Mouse (Mus musculus): ENCODE measurements around the gene Csde1. TPM values are rescaled to one million over a fixed set of nuclear protein-coding genes. Genes with fewer than 3 reads are reported as not detected.
A peak's percentile ranks its signal among the peaks of the same experiment; 100 is the strongest.

Csde1 gene
- polyA plus RNA-seq, 1 experiment from 2014 or later, result 456 TPM

DNA sequence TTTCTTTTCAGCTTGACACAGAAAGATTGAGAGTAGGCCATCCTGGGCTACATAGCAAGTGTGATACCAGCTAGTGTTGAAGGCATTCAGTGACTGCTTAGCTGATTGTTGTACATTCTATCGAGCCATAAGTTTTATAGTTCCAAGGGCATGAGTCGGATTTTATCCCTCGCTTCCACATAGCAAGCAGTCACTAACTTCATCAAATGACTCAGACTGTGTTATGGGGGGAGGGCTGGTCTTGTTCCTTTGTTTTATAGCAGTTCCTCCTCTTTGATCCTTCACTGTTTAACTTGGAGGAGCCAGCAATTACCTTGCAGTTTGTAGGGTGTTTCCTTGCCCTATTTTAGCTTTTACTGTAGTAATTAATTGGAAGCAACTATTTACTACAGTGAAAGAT lies 22.6 kb upstream of the Csde1 start:
- 62% methylated on average over 3 of the region's 3 CpGs for WGBS

DNA sequence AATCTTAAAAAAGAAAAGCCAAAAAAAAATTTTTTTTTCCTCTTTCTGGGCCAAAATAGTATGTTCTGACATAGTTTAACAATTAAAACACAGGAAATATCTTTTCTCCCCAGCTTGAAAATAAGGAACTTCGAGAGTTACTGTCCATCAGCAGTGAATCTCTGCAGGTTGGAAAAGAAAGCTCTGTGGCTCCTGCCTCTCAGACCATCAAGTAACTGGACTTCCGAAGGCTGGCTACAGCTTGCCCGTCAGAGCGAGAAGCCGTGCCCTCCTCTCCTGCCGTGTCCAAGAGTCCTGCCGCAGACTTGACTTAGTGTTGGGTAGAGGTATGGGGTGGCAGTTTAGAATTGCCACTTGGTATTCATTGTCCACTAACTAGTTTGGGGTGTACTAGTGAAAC lies 18.6 kb upstream of the Csde1 start:
- no peak for ATAC-seq (ENCODE audit: insufficient number of reproducible peaks, insufficient read depth, low FRiP score, low TSS enrichment, low read depth)
- H3K36me3 ChIP-seq, result peaks cover 67% of the 10 kb centered on the region
- WGBS, result 97% methylated on average over 7 of the region's 7 CpGs

More for the DNA sequence above, 22.6 kb upstream of the Csde1 start:
- peaks cover 44% of the 10 kb centered on the region for H3K36me3 ChIP-seq
- H3K4me1 ChIP-seq (replicated peaks), result peaks cover 14% of the 10 kb centered on the region
- H3K9ac ChIP-seq (replicated peaks), result no peak overlapping the region
- H3K27ac ChIP-seq, result no peak overlapping the region
- ATAC-seq (ENCODE audit: insufficient number of reproducible peaks, insufficient read depth, low FRiP score, low TSS enrichment, low read depth), result no peak
- H3K9me3 ChIP-seq, result 0 out of 2 replicates have a peak, but pooled peaks cover 4% of the 10 kb centered on the region
- H3K4me3 ChIP-seq (replicated peaks), result no peak overlapping the region
- no peak overlapping the region for H3K4me2 ChIP-seq
- no peaks in the 10 kb centered on the region; the same call in 1 of the 2 replicates for H3K27me3 ChIP-seq

DNA sequence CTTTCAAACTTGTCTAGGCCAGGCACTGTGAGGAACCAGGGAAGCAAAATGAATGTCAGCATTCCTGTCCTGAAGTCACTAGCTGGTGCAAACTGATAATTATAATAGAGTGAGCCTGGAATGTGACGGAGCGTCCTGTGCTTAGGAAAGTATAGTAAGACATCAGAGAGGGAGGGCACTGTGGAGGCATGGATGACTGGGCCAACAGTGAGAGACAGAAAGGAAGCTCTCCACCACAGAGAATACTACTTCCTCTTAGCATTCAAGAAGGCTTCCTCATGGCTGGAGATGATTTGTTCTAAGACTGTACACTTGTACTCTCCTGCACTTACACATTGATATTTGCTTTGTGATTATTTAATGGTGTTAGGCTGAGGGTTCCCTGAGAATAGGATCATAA lies 2.9 kb upstream of the Csde1 start:
- H3K9ac ChIP-seq (replicated peaks), result no peak overlapping the region
- H3K27me3 ChIP-seq, result no peaks in the 10 kb centered on the region
- H3K4me2 ChIP-seq, result no peak overlapping the region
- WGBS, result 65% methylated on average over 2 of the region's 2 CpGs
- no peak for ATAC-seq (ENCODE audit: insufficient number of reproducible peaks, insufficient read depth, low FRiP score, low TSS enrichment, low read depth)
- no peaks in the 10 kb centered on the region for H3K9me3 ChIP-seq
- peaks cover 11% of the 10 kb centered on the region for H3K4me1 ChIP-seq (replicated peaks)
- H3K27ac ChIP-seq, result no peak overlapping the region
- H3K36me3 ChIP-seq, result no peaks in the 10 kb centered on the region
- H3K4me3 ChIP-seq (replicated peaks), result no peak overlapping the region

More for the DNA sequence above, 18.6 kb upstream of the Csde1 start:
- Histone ChIP-seq H3K9ac (replicated peaks) (no peak overlapping the region), H3K9me3 (0 out of 2 replicates have a peak, but pooled peaks cover 4% of the 10 kb centered on the region), H3K4me3 (replicated peaks) (no peak overlapping the region), H3K27ac (no peak overlapping the region), H3K27me3 (no peaks in the 10 kb centered on the region), H3K4me2 (no peak overlapping the region), H3K4me1 (replicated peaks) (peaks cover 9% of the 10 kb centered on the region)

DNA sequence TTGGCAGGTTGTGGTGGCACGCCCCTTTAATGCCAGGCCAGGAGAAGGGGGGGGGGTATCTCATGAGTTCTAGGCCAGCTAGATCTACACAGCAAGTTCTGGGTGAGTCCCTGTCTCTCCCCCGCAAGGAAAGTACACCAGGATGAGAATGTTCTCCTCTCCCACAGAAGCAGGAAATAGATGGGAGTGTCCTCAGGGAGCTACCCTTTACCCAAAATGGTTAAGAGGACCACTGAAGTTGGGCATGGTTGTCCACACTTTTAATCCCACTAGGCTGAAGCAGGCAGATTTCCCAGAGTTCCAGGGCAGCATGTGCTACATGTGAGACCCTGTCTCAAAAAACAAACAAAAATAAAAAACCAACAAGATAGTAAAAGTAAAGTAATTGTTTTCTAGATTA lies 764 bp upstream of the Csde1 start:
- no peak overlapping the region for H3K9ac ChIP-seq (replicated peaks)
- no peaks in the 10 kb centered on the region for H3K36me3 ChIP-seq
- H3K27me3 ChIP-seq, result no peaks in the 10 kb centered on the region
- peak overlapping the region; percentile 76 for H3K4me2 ChIP-seq
- H3K4me3 ChIP-seq (replicated peaks), result no peak overlapping the region
- no peaks in the 10 kb centered on the region for H3K9me3 ChIP-seq
- no peak for ATAC-seq (ENCODE audit: insufficient number of reproducible peaks, insufficient read depth, low FRiP score, low TSS enrichment, low read depth)
- H3K4me1 ChIP-seq (replicated peaks), result peaks cover 18% of the 10 kb centered on the region
- 88% methylated on average over 2 of the region's 2 CpGs for WGBS
- peak overlapping the region; percentile 97 for H3K27ac ChIP-seq

DNA sequence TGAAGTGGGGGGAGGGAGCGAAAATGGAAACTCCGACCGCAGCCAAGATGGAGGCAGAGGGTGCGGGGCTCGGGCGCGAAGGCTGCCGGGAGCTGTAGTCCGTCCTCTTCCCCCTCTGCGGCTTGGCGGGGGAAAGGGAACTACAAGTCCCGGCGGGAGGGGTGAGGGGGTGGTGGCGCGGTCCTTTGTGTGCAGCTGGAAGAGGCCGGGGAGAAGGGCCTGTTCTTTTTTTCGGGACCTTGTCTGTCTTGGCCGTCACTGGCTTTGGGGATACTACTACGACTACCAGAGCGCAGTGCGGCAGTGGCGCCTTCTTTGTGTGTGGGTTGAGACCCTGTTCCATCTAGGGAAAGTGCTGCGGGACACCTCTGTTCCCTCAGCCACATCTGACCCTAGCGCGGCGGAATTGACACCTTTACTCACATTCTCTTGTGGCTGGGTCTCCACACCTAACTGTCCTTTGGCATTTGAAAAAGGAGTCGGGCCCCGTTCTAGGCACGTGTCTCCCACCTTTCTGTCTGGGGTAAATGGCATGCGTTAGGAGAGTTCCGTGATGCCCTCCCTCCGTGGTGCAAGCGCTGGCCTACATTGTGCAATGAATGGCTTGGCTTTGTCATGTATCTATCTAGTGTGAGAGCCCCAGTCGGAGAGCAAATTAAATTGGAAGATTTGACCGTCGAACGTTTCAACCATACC lies 865 bp downstream of the Csde1 start:
- H3K4me3 ChIP-seq (replicated peaks), result peak overlapping the region; percentile 85
- H3K36me3 ChIP-seq, result peaks cover 7% of the 10 kb centered on the region; the same call in 1 of the 2 replicates
- peak overlapping the region; percentile 94 for H3K9ac ChIP-seq (replicated peaks)
- H3K27me3 ChIP-seq, result no peaks in the 10 kb centered on the region
- under 1% methylated on average over 36 of the region's 37 CpGs for WGBS
- peak; percentile 94 for ATAC-seq (ENCODE audit: insufficient number of reproducible peaks, insufficient read depth, low FRiP score, low TSS enrichment, low read depth)
- peak overlapping the region; percentile 76 for H3K4me2 ChIP-seq
- H3K9me3 ChIP-seq, result no peaks in the 10 kb centered on the region
- H3K4me1 ChIP-seq (replicated peaks), result peaks cover 18% of the 10 kb centered on the region
- peak overlapping the region; percentile 97 for H3K27ac ChIP-seq

DNA sequence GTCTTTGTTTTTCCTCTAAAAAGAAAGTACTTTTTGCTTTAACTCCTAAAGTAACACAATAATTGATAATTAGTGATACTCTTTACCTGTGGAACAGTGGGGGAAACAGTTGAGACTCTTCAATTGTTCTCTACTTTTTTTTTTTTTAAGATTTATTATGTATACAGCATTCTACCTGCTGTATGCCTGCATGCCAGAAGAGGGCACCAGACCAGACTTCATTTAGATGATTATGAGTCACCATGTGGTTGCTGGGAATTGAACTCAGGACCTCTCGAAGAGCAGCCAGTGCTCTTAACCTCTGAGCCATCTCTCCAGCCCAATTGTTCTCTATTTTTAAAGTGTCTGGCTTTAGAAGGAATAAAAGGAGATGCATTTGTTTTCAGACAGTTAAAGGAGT lies 5.9 kb downstream of the Csde1 start:
- no peak overlapping the region for H3K4me3 ChIP-seq (replicated peaks)
- no peak overlapping the region for H3K4me2 ChIP-seq
- H3K9ac ChIP-seq (replicated peaks), result no peak overlapping the region
- H3K27me3 ChIP-seq, result no peaks in the 10 kb centered on the region
- H3K9me3 ChIP-seq, result no peaks in the 10 kb centered on the region
- no peak for ATAC-seq (ENCODE audit: insufficient number of reproducible peaks, insufficient read depth, low FRiP score, low TSS enrichment, low read depth)
- peaks cover 50% of the 10 kb centered on the region for H3K36me3 ChIP-seq
- WGBS, result 91% methylated on average over 1 of the region's 1 CpGs
- peaks cover 14% of the 10 kb centered on the region for H3K4me1 ChIP-seq (replicated peaks)
- H3K27ac ChIP-seq, result no peak overlapping the region

DNA sequence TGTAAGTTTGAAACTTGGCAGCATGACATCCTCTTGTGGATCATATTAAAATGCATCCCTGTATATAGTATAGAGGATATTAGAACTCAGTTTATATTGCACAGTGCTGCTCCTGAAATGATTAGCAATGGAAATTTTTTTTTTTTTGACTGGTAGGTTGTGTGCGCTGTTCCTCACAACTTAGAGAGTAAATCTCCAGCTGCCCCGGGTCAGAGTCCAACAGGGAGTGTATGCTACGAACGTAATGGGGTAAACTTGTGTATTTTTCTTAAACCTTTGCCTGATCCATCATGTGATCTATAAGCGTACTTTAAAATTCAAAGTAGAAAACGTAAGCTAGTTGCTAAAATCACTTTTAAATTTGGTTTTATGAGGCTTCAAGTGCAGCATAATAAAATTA lies 20.1 kb downstream of the Csde1 start:
- 92% methylated on average over 6 of the region's 6 CpGs for WGBS
- no peaks in the 10 kb centered on the region for H3K27me3 ChIP-seq
- H3K27ac ChIP-seq, result no peak overlapping the region
- no peaks in the 10 kb centered on the region for H3K4me1 ChIP-seq (replicated peaks)
- no peak for ATAC-seq (ENCODE audit: insufficient number of reproducible peaks, insufficient read depth, low FRiP score, low TSS enrichment, low read depth)
- peaks cover 70% of the 10 kb centered on the region for H3K36me3 ChIP-seq
- no peaks in the 10 kb centered on the region for H3K9me3 ChIP-seq
- no peak overlapping the region for H3K9ac ChIP-seq (replicated peaks)
- no peak overlapping the region for H3K4me3 ChIP-seq (replicated peaks)
- H3K4me2 ChIP-seq, result no peak overlapping the region

DNA sequence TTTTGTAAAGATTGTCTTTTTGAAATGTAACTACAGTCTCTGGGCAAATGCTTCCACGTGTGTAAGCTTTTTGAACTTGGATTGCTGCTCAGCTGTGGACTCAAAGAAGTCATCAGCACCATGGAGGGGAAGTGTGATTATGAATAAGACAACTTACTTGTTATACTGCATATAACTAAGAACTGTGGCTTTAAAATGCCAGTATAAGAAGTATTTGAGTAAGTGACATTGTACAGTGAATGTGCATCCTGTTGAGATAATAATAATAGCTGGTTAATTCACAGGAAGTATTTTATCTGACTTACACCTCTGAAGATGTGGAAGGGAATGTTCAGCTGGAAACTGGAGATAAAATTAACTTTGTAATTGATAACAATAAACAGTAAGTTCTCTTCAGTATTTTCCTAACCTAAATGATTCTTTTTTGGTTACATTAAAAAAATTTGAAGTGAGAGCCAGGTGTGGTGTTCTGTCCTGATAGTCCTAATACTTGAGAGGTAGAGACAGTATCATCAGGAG lies 20.7 kb downstream of the Csde1 start:
- 92% methylated on average over 1 of the region's 1 CpGs for WGBS
- Histone ChIP-seq H3K4me2 (no peak overlapping the region), H3K27me3 (no peaks in the 10 kb centered on the region), H3K27ac (no peak overlapping the region), H3K4me3 (replicated peaks) (no peak overlapping the region), H3K9ac (replicated peaks) (no peak overlapping the region), H3K9me3 (no peaks in the 10 kb centered on the region), H3K36me3 (peaks cover 71% of the 10 kb centered on the region), H3K4me1 (replicated peaks) (no peaks in the 10 kb centered on the region)
- ATAC-seq (ENCODE audit: insufficient number of reproducible peaks, insufficient read depth, low FRiP score, low TSS enrichment, low read depth), result no peak

DNA sequence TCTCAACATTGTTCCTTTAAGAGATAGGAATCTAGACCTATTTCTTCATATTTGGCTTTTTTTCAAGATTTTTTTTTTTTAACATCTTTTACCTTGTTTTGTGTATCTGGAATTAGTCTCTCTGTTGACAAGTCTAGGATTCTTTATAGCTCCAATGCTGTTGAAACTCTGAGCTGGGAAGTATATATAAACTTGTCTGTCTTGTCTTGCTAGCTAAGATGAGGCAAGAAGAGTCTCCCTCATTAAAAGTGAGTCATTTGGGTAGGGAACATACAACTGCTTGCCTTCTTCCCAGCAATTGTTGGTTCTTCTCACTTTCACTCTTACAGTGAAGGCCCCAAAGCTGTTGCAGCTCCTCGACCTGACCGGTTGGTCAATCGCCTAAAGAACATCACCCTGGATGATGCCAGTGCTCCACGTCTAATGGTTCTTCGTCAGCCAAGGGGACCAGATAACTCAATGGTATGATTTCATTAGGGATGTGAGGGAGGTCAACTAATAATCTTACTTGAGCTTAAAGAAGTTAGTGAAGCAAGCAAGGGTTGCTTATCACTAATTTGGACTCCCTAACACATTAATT lies 35.9 kb downstream of the Csde1 start:
- 89% methylated on average over 5 of the region's 5 CpGs for WGBS
- Histone ChIP-seq H3K4me1 (replicated peaks) (no peaks in the 10 kb centered on the region), H3K9ac (replicated peaks) (no peak overlapping the region), H3K4me3 (replicated peaks) (no peak overlapping the region), H3K27me3 (no peaks in the 10 kb centered on the region), H3K36me3 (peaks cover 70% of the 10 kb centered on the region), H3K27ac (no peak overlapping the region), H3K4me2 (no peak overlapping the region), H3K9me3 (no peaks in the 10 kb centered on the region)
- no peak for ATAC-seq (ENCODE audit: insufficient number of reproducible peaks, insufficient read depth, low FRiP score, low TSS enrichment, low read depth)

DNA sequence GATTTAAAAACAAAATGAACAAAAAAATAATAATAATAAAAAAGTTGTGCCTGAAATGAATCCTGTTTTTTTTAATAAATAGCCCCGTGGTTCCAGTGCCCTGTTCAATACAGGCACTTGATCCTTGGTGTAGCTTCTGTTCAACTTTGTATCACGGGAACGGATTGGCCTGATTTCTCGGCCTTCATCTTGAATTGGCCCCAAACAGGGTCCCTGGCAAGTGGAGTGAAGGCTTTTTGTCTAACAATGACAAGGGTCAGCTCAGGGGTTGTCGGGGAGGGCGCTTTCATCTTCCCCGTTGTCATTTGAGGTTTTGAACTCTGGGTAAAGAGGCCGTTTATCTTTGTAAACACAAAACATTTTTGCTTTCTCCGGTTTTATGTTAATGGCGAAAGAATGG lies 37.5 kb downstream of the Csde1 start:
- Histone ChIP-seq H3K27ac (peak overlapping the region; percentile 99; the same call in 1 of the 2 replicates), H3K4me1 (replicated peaks) (no peaks in the 10 kb centered on the region), H3K36me3 (peaks cover 70% of the 10 kb centered on the region), H3K27me3 (no peaks in the 10 kb centered on the region), H3K4me2 (peak overlapping the region; percentile 80), H3K9me3 (no peaks in the 10 kb centered on the region), H3K9ac (replicated peaks) (0 out of 2 replicates have a peak overlapping the region, but pooled peaks have one; percentile 80), H3K4me3 (replicated peaks) (peak overlapping the region; percentile 71)
- ATAC-seq (ENCODE audit: insufficient number of reproducible peaks, insufficient read depth, low FRiP score, low TSS enrichment, low read depth), result peak; percentile 60
- 5% methylated on average over 10 of the region's 10 CpGs for WGBS

DNA sequence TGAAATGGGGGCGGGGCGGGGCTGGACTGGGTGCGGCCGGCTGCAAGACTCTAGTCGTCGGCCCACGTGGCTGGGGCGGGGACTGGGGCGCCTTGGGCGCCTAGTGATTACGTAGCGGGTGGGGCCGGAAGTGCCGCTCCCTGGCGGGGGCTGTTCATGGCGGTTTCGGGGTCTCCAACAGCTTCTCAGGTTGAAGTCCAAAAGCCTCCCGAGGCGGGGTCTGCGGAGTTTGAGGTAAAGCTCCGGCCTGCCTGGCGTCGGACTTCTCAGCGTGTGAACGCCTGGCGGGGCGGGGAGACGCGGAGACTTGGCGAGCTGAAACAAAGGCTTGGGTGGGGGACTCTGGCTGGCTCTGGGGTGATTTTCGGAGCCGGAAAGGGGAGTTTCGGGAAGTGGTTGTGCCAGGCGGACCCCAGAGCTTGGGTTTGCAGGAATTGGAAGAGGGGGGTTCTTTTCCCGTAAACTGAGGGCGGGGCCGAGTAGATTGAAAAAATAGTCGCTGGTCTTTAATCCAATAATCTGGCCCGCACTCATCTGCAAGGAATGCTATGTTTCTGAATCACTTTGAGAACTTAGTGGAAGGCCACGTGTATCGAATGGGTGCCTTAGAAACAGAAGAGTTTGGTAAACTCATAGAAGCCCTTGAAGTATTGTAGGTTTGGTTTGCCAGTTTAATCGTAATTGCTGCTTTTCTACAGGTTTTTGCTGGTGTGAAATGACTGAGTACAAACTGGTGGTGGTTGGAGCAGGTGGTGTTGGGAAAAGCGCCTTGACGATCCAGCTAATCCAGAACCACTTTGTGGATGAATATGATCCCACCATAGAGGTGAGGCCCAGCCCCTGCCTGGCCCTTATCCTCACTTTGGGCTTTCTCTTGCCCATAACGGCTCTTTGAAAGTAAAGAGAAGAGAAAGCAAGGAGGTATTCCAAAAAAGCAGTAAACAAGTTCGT lies 38.3 kb downstream of the Csde1 start, which contains the start of gene Nras:
TSS of gene Nras (plus strand) at position 79 of the 951 bp plus-strand sequence.
- Histone ChIP-seq H3K4me1 (replicated peaks) (no peaks in the 10 kb centered on the region), H3K36me3 (peaks cover 70% of the 10 kb centered on the region), H3K9ac (replicated peaks) (peak within 1 kb of the TSS; percentile 80), H3K27me3 (no peaks in the 10 kb centered on the region), H3K27ac (peak within 1 kb of the TSS; percentile 99), H3K4me2 (peak within 1 kb of the TSS; percentile 80), H3K9me3 (no peaks in the 10 kb centered on the region), H3K4me3 (replicated peaks) (peak within 1 kb of the TSS; percentile 71)
- WGBS, result 3% methylated on average over 46 of the region's 46 CpGs
- ATAC-seq (ENCODE audit: insufficient number of reproducible peaks, insufficient read depth, low FRiP score, low TSS enrichment, low read depth), result peak; percentile 96
